Mouse (Mus musculus) liver, embryonic 14.5 days (tissue): ENCODE measurements at regions not wholly inside any gene's neighbourhood (a gene's known extent, or its start where the extent isn't known, plus 50 kb on each side); places are given as distances from the start of the nearest gene placed in this dataset.

Experiments used
- ATAC-seq: fragments of 200-750 bp; cut with Nextera tagmentation; 2 replicates; pipeline ENCODE4 v1.8.0; 2017; ENCODE audit warnings: moderate number of reproducible peaks, mild to moderate bottlenecking, moderate library complexity; ENCODE audit not compliant: insufficient read depth
- DNase-seq, 3 experiments: peaks; one replicate each; pipeline ENCODE4 v3.0.0-alpha.2; 2012 to 2013; ENCODE audit warnings: low read depth in 3 of 3, low spot score in 3 of 3
- H3K27ac ChIP-seq: fragments of 300-500 bp; sonication (generic); 2 replicates; pipeline ENCODE4 v1.5.1; 2014; ENCODE audit warnings: moderate library complexity, mild to moderate bottlenecking, control low read depth, inconsistent platforms
- H3K27me3 ChIP-seq: fragments of 300-500 bp; sonication (generic); 2 replicates; pipeline ENCODE4 v1.6.1; 2014; ENCODE audit warnings: mild to moderate bottlenecking, low read length, moderate library complexity; ENCODE audit not compliant: control insufficient read depth, insufficient read depth
- H3K36me3 ChIP-seq: fragments of 300-500 bp; sonication (generic); replicated peaks from 2 replicates; pipeline ENCODE4 v1.6.1; 2014; ENCODE audit warnings: low read depth; ENCODE audit not compliant: control insufficient read depth, insufficient read depth
- H3K4me1 ChIP-seq, 2 experiments: fragments of 200-500 bp in 1 of 2; fragments of 300-500 bp in 1 of 2; sonication (generic) in 1 of 2; replicated peaks; 2 replicates each; pipeline ENCODE4 v1.6.1; 2012 to 2014; ENCODE audit warnings: antibody characterized with exemption in 1 of 2, inconsistent platforms in 1 of 2, low read length in 1 of 2; ENCODE audit not compliant: control insufficient read depth in 2 of 2, insufficient read depth in 2 of 2
- H3K4me2 ChIP-seq: fragments of 300-500 bp; sonication (generic); 2 replicates; pipeline ENCODE4 v1.6.1; 2014; ENCODE audit warnings: low read depth, mild to moderate bottlenecking, control low read depth, moderate library complexity
- H3K4me3 ChIP-seq, 2 experiments: fragments of 200-500 bp in 1 of 2; fragments of 300-500 bp in 1 of 2; sonication (generic) in 1 of 2; 2 replicates each; pipeline ENCODE4 v1.5.1; 2012 to 2014; ENCODE audit warnings: low read depth in 2 of 2, low read length in 2 of 2, mild to moderate bottlenecking in 2 of 2, control low read depth in 1 of 2, inconsistent platforms in 1 of 2, moderate library complexity in 1 of 2; ENCODE audit not compliant: insufficient read depth in 1 of 2
- H3K9ac ChIP-seq: fragments of 300-500 bp; sonication (generic); replicated peaks from 2 replicates; pipeline ENCODE4 v1.6.1; 2014; ENCODE audit warnings: mild to moderate bottlenecking, control low read depth, moderate library complexity
- H3K9me3 ChIP-seq: fragments of 300-500 bp; sonication (generic); 2 replicates; pipeline ENCODE4 v1.6.1; 2016; ENCODE audit warnings: low read length, mixed read lengths; ENCODE audit not compliant: control insufficient read depth
- CTCF ChIP-seq: IDR thresholded peaks from 2 replicates; pipeline ENCODE4 v1.5.1; 2016; ENCODE audit warnings: antibody characterized with exemption, low read depth, control low read depth
- EP300 ChIP-seq: IDR thresholded peaks from 2 replicates; pipeline ENCODE4 v1.6.1; 2016; ENCODE audit warnings: antibody characterized with exemption, low read depth
- WGBS: fragments of 180-500 bp; shearing (Covaris S2); extraction: QIAGEN DNeasy Blood & Tissue Kit; methylation state at CpG from one replicate; pipeline ENCODE4 v1.1.7; 2014; ENCODE audit not compliant: insufficient replicate concordance; 5-methylcytosine and 5-hydroxymethylcytosine counted together

- no peak for DNase-seq
- Histone ChIP-seq H3K27ac (no peak overlapping the region), H3K9ac (no peak overlapping the region), H3K4me1 (peaks cover 0 to 2% of the 10 kb centered on the region in 2 experiments; a peak in 1 of 4 replicates), H3K4me3 (no peak overlapping the region), H3K36me3 (no peaks in the 10 kb centered on the region), H3K4me2 (no peak overlapping the region), H3K9me3 (no peaks in the 10 kb centered on the region), H3K27me3 (no peaks in the 10 kb centered on the region)
- TF ChIP-seq CTCF (no peak), EP300 (no peak)
- ATAC-seq, result no peak
- WGBS, result 68% methylated on average over 5 of the region's 5 CpGs
Observed at GRCm38 (mm10) chr17:45784496-45784895, 50.9 kb upstream of the 1600014C23Rik start.
